Mouse (Mus musculus) lung, adult 2 months (tissue): Measurements from ENCODE around the gene Serpini1.

Source experiments
- CTCF ChIP-seq: fragments of 200-500 bp; IDR thresholded peaks from 2 replicates; pipeline ENCODE4 v1.5.1; 2011; ENCODE audit warnings: mild to moderate bottlenecking, low read length, control low read depth; ENCODE audit not compliant: insufficient read depth
- POLR2A ChIP-seq: fragments of 200-500 bp; IDR thresholded peaks from 2 replicates; pipeline ENCODE4 v1.6.1; 2011; ENCODE audit warnings: low read depth, mild to moderate bottlenecking, control low read depth, low read length, borderline replicate concordance; ENCODE audit errors: extremely low read depth

DNA sequence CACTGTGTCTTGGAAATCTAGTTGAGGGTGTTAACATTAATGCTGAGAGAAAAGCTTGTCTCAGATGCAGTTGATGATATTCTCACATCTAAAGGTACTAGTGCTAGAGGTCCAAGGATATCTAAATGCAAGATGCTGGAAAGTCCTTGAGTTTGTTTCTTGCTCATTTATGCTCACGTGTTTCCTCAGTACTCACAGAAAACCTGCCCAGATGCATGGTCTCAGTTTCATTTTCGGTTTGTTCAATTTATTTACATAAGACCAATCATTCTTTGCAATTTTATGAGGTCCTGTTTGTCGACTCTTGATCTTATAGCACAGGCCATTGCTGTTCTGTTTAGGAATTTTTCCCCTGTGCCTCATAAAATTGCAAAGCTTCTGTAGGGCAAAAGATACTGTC, 109.6 kb downstream of the Serpini1 start:
- TF ChIP-seq CTCF (no peak), POLR2A (no peak)
